Mouse (Mus musculus): ENCODE measurements at regions not wholly inside any gene's neighbourhood (a gene's known extent, or its start where the extent isn't known, plus 50 kb on each side); places are given as distances from the start of the nearest gene placed in this dataset.

GRCm38 (mm10) chr1:136759164-136759563 is 134.5 kb downstream of the Zfp281 start:
- 63% methylated on average over 4 of the region's 4 CpGs for WGBS
- ATAC-seq (ENCODE audit: low FRiP score, low TSS enrichment) (no peak), DNase-seq (ENCODE audit: low spot score) (no peak)
- no peaks in the 10 kb centered on the region for H3K4me1 ChIP-seq (replicated peaks; ENCODE audit: control insufficient read depth, insufficient read depth)
- H3K4me3 ChIP-seq (ENCODE audit: low read depth, low read length), result no peak overlapping the region
- TF ChIP-seq EP300 (optimal IDR thresholded peaks at IDR 0.05) (no peak), CTCF (IDR thresholded peaks at IDR 0.05; ENCODE audit: low read depth) (no peak)
- no peak overlapping the region for H3K9ac ChIP-seq (ENCODE audit: low read length)
- no peak overlapping the region for H3K27ac ChIP-seq (replicated peaks)
- H3K36me3 ChIP-seq (ENCODE audit: control insufficient read depth, insufficient read depth, low read length), result no peaks in the 10 kb centered on the region
- H3K27me3 ChIP-seq (ENCODE audit: control insufficient read depth, insufficient read depth, low read length), result no peaks in the 10 kb centered on the region
- no peak overlapping the region for H3K4me2 ChIP-seq (replicated peaks; ENCODE audit: low read depth)
- no peaks in the 10 kb centered on the region for H3K9me3 ChIP-seq (ENCODE audit: control insufficient read depth, low read length)

- no peak for DNase-seq (ENCODE audit: low spot score)
- no peak overlapping the region for H3K27ac ChIP-seq (replicated peaks)
- H3K27me3 ChIP-seq (ENCODE audit: control insufficient read depth, insufficient read depth, low read length), result no peaks in the 10 kb centered on the region
- H3K4me3 ChIP-seq (ENCODE audit: low read depth, low read length), result no peak overlapping the region
- H3K4me1 ChIP-seq (replicated peaks; ENCODE audit: control insufficient read depth, insufficient read depth), result no peaks in the 10 kb centered on the region
- no peak overlapping the region for H3K4me2 ChIP-seq (replicated peaks; ENCODE audit: low read depth)
- H3K9me3 ChIP-seq (ENCODE audit: control insufficient read depth, low read length), result no peaks in the 10 kb centered on the region
- H3K36me3 ChIP-seq (ENCODE audit: control insufficient read depth, insufficient read depth, low read length), result no peaks in the 10 kb centered on the region
- TF ChIP-seq EP300 (optimal IDR thresholded peaks at IDR 0.05) (no peak), CTCF (IDR thresholded peaks at IDR 0.05; ENCODE audit: low read depth) (no peak)
- H3K9ac ChIP-seq (ENCODE audit: low read length), result no peak overlapping the region
- ATAC-seq (ENCODE audit: low FRiP score, low TSS enrichment), result no peak
- 87% methylated on average over 4 of the region's 4 CpGs for WGBS
Observed at GRCm38 (mm10) chr1:136761467-136761866, 136.8 kb downstream of the Zfp281 start.

GRCm38 (mm10) chr1:136768969-136769401 is 144.3 kb downstream of the Zfp281 start:
- H3K4me2 ChIP-seq (replicated peaks; ENCODE audit: low read depth), result peak overlapping the region; percentile 38
- H3K9me3 ChIP-seq (ENCODE audit: control insufficient read depth, low read length), result peaks cover 4% of the 10 kb centered on the region; the same call in 1 of the 2 replicates
- no peak overlapping the region for H3K27ac ChIP-seq (replicated peaks)
- DNase-seq (ENCODE audit: low spot score), result peak; percentile 65
- no peak overlapping the region for H3K9ac ChIP-seq (ENCODE audit: low read length)
- H3K36me3 ChIP-seq (ENCODE audit: control insufficient read depth, insufficient read depth, low read length), result no peaks in the 10 kb centered on the region
- TF ChIP-seq CTCF (IDR thresholded peaks at IDR 0.05; ENCODE audit: low read depth) (peak; percentile 38), EP300 (optimal IDR thresholded peaks at IDR 0.05) (no peak)
- no peak overlapping the region for H3K4me3 ChIP-seq (ENCODE audit: low read depth, low read length)
- H3K27me3 ChIP-seq (ENCODE audit: control insufficient read depth, insufficient read depth, low read length), result no peaks in the 10 kb centered on the region
- H3K4me1 ChIP-seq (replicated peaks; ENCODE audit: control insufficient read depth, insufficient read depth), result no peaks in the 10 kb centered on the region
- 4% methylated on average over 10 of the region's 10 CpGs for WGBS
- no peak for ATAC-seq (ENCODE audit: low FRiP score, low TSS enrichment)

GRCm38 (mm10) chr1:136773743-136774142 is 149.0 kb downstream of the Zfp281 start:
- no peak overlapping the region for H3K4me2 ChIP-seq (replicated peaks; ENCODE audit: low read depth)
- no peak overlapping the region for H3K9ac ChIP-seq (ENCODE audit: low read length)
- no peak for TF ChIP-seq EP300 (optimal IDR thresholded peaks at IDR 0.05)
- TF ChIP-seq CTCF (IDR thresholded peaks at IDR 0.05; ENCODE audit: low read depth), result peak; percentile 60
- ATAC-seq (ENCODE audit: low FRiP score, low TSS enrichment) (no peak), DNase-seq (ENCODE audit: low spot score) (no peak)
- WGBS, result 89% methylated on average over 6 of the region's 6 CpGs
- no peaks in the 10 kb centered on the region for H3K4me1 ChIP-seq (replicated peaks; ENCODE audit: control insufficient read depth, insufficient read depth)
- peaks cover 4% of the 10 kb centered on the region; the same call in 1 of the 2 replicates for H3K9me3 ChIP-seq (ENCODE audit: control insufficient read depth, low read length)
- H3K27ac ChIP-seq (replicated peaks), result no peak overlapping the region
- H3K36me3 ChIP-seq (ENCODE audit: control insufficient read depth, insufficient read depth, low read length), result no peaks in the 10 kb centered on the region
- H3K4me3 ChIP-seq (ENCODE audit: low read depth, low read length), result no peak overlapping the region
- H3K27me3 ChIP-seq (ENCODE audit: control insufficient read depth, insufficient read depth, low read length), result no peaks in the 10 kb centered on the region

GRCm38 (mm10) chr1:136776211-136776610 is 151.5 kb downstream of the Zfp281 start:
- 72% methylated on average over 17 of the region's 17 CpGs for WGBS
- Histone ChIP-seq H3K9me3 (ENCODE audit: control insufficient read depth, low read length) (peaks cover 4% of the 10 kb centered on the region; the same call in 1 of the 2 replicates), H3K36me3 (ENCODE audit: control insufficient read depth, insufficient read depth, low read length) (no peaks in the 10 kb centered on the region), H3K4me2 (replicated peaks; ENCODE audit: low read depth) (no peak overlapping the region), H3K9ac (ENCODE audit: low read length) (no peak overlapping the region), H3K4me1 (replicated peaks; ENCODE audit: control insufficient read depth, insufficient read depth) (no peaks in the 10 kb centered on the region), H3K27me3 (ENCODE audit: control insufficient read depth, insufficient read depth, low read length) (no peaks in the 10 kb centered on the region), H3K4me3 (ENCODE audit: low read depth, low read length) (no peak overlapping the region), H3K27ac (replicated peaks) (no peak overlapping the region)
- no peak for DNase-seq (ENCODE audit: low spot score)
- ATAC-seq (ENCODE audit: low FRiP score, low TSS enrichment), result no peak
- TF ChIP-seq CTCF (IDR thresholded peaks at IDR 0.05; ENCODE audit: low read depth) (no peak), EP300 (optimal IDR thresholded peaks at IDR 0.05) (no peak)

GRCm38 (mm10) chr1:136777263-136777980 is 152.7 kb downstream of the Zfp281 start:
- DNase-seq (ENCODE audit: low spot score) (no peak), ATAC-seq (ENCODE audit: low FRiP score, low TSS enrichment) (no peak)
- Histone ChIP-seq H3K4me1 (replicated peaks; ENCODE audit: control insufficient read depth, insufficient read depth) (no peaks in the 10 kb centered on the region), H3K4me2 (replicated peaks; ENCODE audit: low read depth) (no peak overlapping the region), H3K9me3 (ENCODE audit: control insufficient read depth, low read length) (peaks cover 4% of the 10 kb centered on the region; the same call in 1 of the 2 replicates), H3K27ac (replicated peaks) (no peak overlapping the region), H3K36me3 (ENCODE audit: control insufficient read depth, insufficient read depth, low read length) (no peaks in the 10 kb centered on the region), H3K9ac (ENCODE audit: low read length) (no peak overlapping the region), H3K27me3 (ENCODE audit: control insufficient read depth, insufficient read depth, low read length) (no peaks in the 10 kb centered on the region), H3K4me3 (ENCODE audit: low read depth, low read length) (no peak overlapping the region)
- TF ChIP-seq CTCF (IDR thresholded peaks at IDR 0.05; ENCODE audit: low read depth) (no peak), EP300 (optimal IDR thresholded peaks at IDR 0.05) (no peak)
- 66% methylated on average over 20 of the region's 20 CpGs for WGBS

Data from stomach, postnatal 0 days (tissue).